Mouse (Mus musculus): Measurements from ENCODE around the gene Fignl2. TPM values are rescaled to one million over a fixed set of nuclear protein-coding genes. Genes with fewer than 3 reads are reported as not detected.
A peak's percentile ranks its signal among the peaks of the same experiment; 100 is the strongest.

Gene Fignl2
- polyA plus RNA-seq, 1 experiment from 2014 or later: 0.04 TPM

- Histone ChIP-seq H3K9ac (ENCODE audit: low read depth, low read length) (no peak overlapping the region), H3K9me3 (replicated peaks; ENCODE audit: control insufficient read depth, low read length, poor library complexity, severe bottlenecking) (no peaks in the 10 kb centered on the region), H3K4me2 (ENCODE audit: low read length) (no peak overlapping the region), H3K36me3 (ENCODE audit: control insufficient read depth, insufficient read depth, low read length) (no peaks in the 10 kb centered on the region), H3K27ac (ENCODE audit: low read length) (no peak overlapping the region), H3K4me3 (ENCODE audit: low read depth, low read length) (no peak overlapping the region), H3K4me1 (ENCODE audit: control insufficient read depth, insufficient read depth, low read length) (peaks cover 13% of the 10 kb centered on the region), H3K27me3 (ENCODE audit: control insufficient read depth, insufficient read depth, low read depth, low read length) (peaks cover 66% of the 10 kb centered on the region)
- 49% methylated on average over 5 of the region's 5 CpGs for WGBS
- no peak for ATAC-seq
Measured at GRCm38 (mm10) chr15:101048338-101048896, 29.9 kb downstream of the Fignl2 start.

GRCm38 (mm10) chr15:101047194-101047555, 31.2 kb downstream of the Fignl2 start, which contains the start of gene Gm47841:
Gm47841 (minus strand) TSS chr15:101047397.
- ATAC-seq: no peak
- H3K27ac ChIP-seq (ENCODE audit: low read length): no peak within 1 kb of the TSS
- no peaks in the 10 kb centered on the region for H3K36me3 ChIP-seq (ENCODE audit: control insufficient read depth, insufficient read depth, low read length)
- peaks cover 11% of the 10 kb centered on the region for H3K4me1 ChIP-seq (ENCODE audit: control insufficient read depth, insufficient read depth, low read length)
- peak within 1 kb of the TSS; percentile 72 for H3K9ac ChIP-seq (ENCODE audit: low read depth, low read length)
- peak within 1 kb of the TSS; percentile 100 for H3K4me2 ChIP-seq (ENCODE audit: low read length)
- 2% methylated on average over 23 of the region's 23 CpGs for WGBS
- no peaks in the 10 kb centered on the region for H3K9me3 ChIP-seq (replicated peaks; ENCODE audit: control insufficient read depth, low read length, poor library complexity, severe bottlenecking)
- peaks cover 58% of the 10 kb centered on the region for H3K27me3 ChIP-seq (ENCODE audit: control insufficient read depth, insufficient read depth, low read depth, low read length)
- H3K4me3 ChIP-seq (ENCODE audit: low read depth, low read length): peak within 1 kb of the TSS; percentile 56

GRCm38 (mm10) chr15:101046527-101047193, 31.7 kb downstream of the Fignl2 start:
- ATAC-seq: peak; percentile 58; the same call in 1 of the 2 replicates
- Histone ChIP-seq H3K9me3 (replicated peaks; ENCODE audit: control insufficient read depth, low read length, poor library complexity, severe bottlenecking) (no peaks in the 10 kb centered on the region), H3K9ac (ENCODE audit: low read depth, low read length) (peak overlapping the region; percentile 72), H3K36me3 (ENCODE audit: control insufficient read depth, insufficient read depth, low read length) (no peaks in the 10 kb centered on the region), H3K27ac (ENCODE audit: low read length) (no peak overlapping the region), H3K4me1 (ENCODE audit: control insufficient read depth, insufficient read depth, low read length) (peaks cover 11% of the 10 kb centered on the region), H3K4me3 (ENCODE audit: low read depth, low read length) (peak overlapping the region; percentile 56), H3K4me2 (ENCODE audit: low read length) (peak overlapping the region; percentile 100), H3K27me3 (ENCODE audit: control insufficient read depth, insufficient read depth, low read depth, low read length) (peaks cover 53% of the 10 kb centered on the region)
- WGBS: under 1% methylated on average over 53 of the region's 77 CpGs

GRCm38 (mm10) chr15:101046039-101046526, 32.3 kb downstream of the Fignl2 start:
- H3K27me3 ChIP-seq (ENCODE audit: control insufficient read depth, insufficient read depth, low read depth, low read length): peaks cover 49% of the 10 kb centered on the region
- ATAC-seq: no peak
- H3K9me3 ChIP-seq (replicated peaks; ENCODE audit: control insufficient read depth, low read length, poor library complexity, severe bottlenecking): no peaks in the 10 kb centered on the region
- peak overlapping the region; percentile 72 for H3K9ac ChIP-seq (ENCODE audit: low read depth, low read length)
- 2% methylated on average over 43 of the region's 43 CpGs for WGBS
- peak overlapping the region; percentile 56 for H3K4me3 ChIP-seq (ENCODE audit: low read depth, low read length)
- no peak overlapping the region for H3K27ac ChIP-seq (ENCODE audit: low read length)
- peaks cover 11% of the 10 kb centered on the region for H3K4me1 ChIP-seq (ENCODE audit: control insufficient read depth, insufficient read depth, low read length)
- no peaks in the 10 kb centered on the region for H3K36me3 ChIP-seq (ENCODE audit: control insufficient read depth, insufficient read depth, low read length)
- H3K4me2 ChIP-seq (ENCODE audit: low read length): peak overlapping the region; percentile 100

- peaks cover 10% of the 10 kb centered on the region for H3K36me3 ChIP-seq (ENCODE audit: control insufficient read depth, insufficient read depth, low read length)
- no peak overlapping the region for H3K27ac ChIP-seq (ENCODE audit: low read length)
- H3K4me2 ChIP-seq (ENCODE audit: low read length): no peak overlapping the region
- 41% methylated on average over 6 of the region's 6 CpGs for WGBS
- ATAC-seq: no peak
- no peaks in the 10 kb centered on the region for H3K9me3 ChIP-seq (replicated peaks; ENCODE audit: control insufficient read depth, low read length, poor library complexity, severe bottlenecking)
- H3K4me3 ChIP-seq (ENCODE audit: low read depth, low read length): no peak overlapping the region
- peaks cover 11% of the 10 kb centered on the region for H3K4me1 ChIP-seq (ENCODE audit: control insufficient read depth, insufficient read depth, low read length)
- peaks cover 47% of the 10 kb centered on the region for H3K27me3 ChIP-seq (ENCODE audit: control insufficient read depth, insufficient read depth, low read depth, low read length)
- no peak overlapping the region for H3K9ac ChIP-seq (ENCODE audit: low read depth, low read length)
Measured at GRCm38 (mm10) chr15:101044531-101044930, 33.8 kb downstream of the Fignl2 start.

GRCm38 (mm10) chr15:101042613-101043012, 35.8 kb downstream of the Fignl2 start:
- peaks cover 13% of the 10 kb centered on the region for H3K36me3 ChIP-seq (ENCODE audit: control insufficient read depth, insufficient read depth, low read length)
- no peak overlapping the region for H3K4me2 ChIP-seq (ENCODE audit: low read length)
- 27% methylated on average over 6 of the region's 6 CpGs for WGBS
- peaks cover 33% of the 10 kb centered on the region for H3K27me3 ChIP-seq (ENCODE audit: control insufficient read depth, insufficient read depth, low read depth, low read length)
- no peak overlapping the region for H3K4me3 ChIP-seq (ENCODE audit: low read depth, low read length)
- peaks cover 11% of the 10 kb centered on the region for H3K4me1 ChIP-seq (ENCODE audit: control insufficient read depth, insufficient read depth, low read length)
- no peak overlapping the region for H3K9ac ChIP-seq (ENCODE audit: low read depth, low read length)
- H3K9me3 ChIP-seq (replicated peaks; ENCODE audit: control insufficient read depth, low read length, poor library complexity, severe bottlenecking): no peaks in the 10 kb centered on the region
- no peak for ATAC-seq
- no peak overlapping the region for H3K27ac ChIP-seq (ENCODE audit: low read length)

GRCm38 (mm10) chr15:101041966-101042365, 36.4 kb downstream of the Fignl2 start:
- no peak for ATAC-seq

GRCm38 (mm10) chr15:101039651-101040050, 38.7 kb downstream of the Fignl2 start:
- H3K4me3 ChIP-seq (ENCODE audit: low read depth, low read length): no peak overlapping the region
- H3K27me3 ChIP-seq (ENCODE audit: control insufficient read depth, insufficient read depth, low read depth, low read length): peaks cover 14% of the 10 kb centered on the region
- no peak overlapping the region for H3K4me2 ChIP-seq (ENCODE audit: low read length)
- no peak overlapping the region for H3K27ac ChIP-seq (ENCODE audit: low read length)
- H3K9ac ChIP-seq (ENCODE audit: low read depth, low read length): no peak overlapping the region
- peaks cover 25% of the 10 kb centered on the region for H3K36me3 ChIP-seq (ENCODE audit: control insufficient read depth, insufficient read depth, low read length)
- no peaks in the 10 kb centered on the region for H3K4me1 ChIP-seq (ENCODE audit: control insufficient read depth, insufficient read depth, low read length)
- 52% methylated on average over 17 of the region's 17 CpGs for WGBS
- H3K9me3 ChIP-seq (replicated peaks; ENCODE audit: control insufficient read depth, low read length, poor library complexity, severe bottlenecking): no peaks in the 10 kb centered on the region
- ATAC-seq: no peak

More at GRCm38 (mm10) chr15:101041966-101042365, 36.4 kb downstream of the Fignl2 start:
- no peaks in the 10 kb centered on the region for H3K9me3 ChIP-seq (replicated peaks; ENCODE audit: control insufficient read depth, low read length, poor library complexity, severe bottlenecking)
- H3K4me3 ChIP-seq (ENCODE audit: low read depth, low read length): no peak overlapping the region
- peaks cover 17% of the 10 kb centered on the region for H3K36me3 ChIP-seq (ENCODE audit: control insufficient read depth, insufficient read depth, low read length)
- no peak overlapping the region for H3K9ac ChIP-seq (ENCODE audit: low read depth, low read length)
- peaks cover 28% of the 10 kb centered on the region for H3K27me3 ChIP-seq (ENCODE audit: control insufficient read depth, insufficient read depth, low read depth, low read length)
- 67% methylated on average over 6 of the region's 6 CpGs for WGBS
- H3K27ac ChIP-seq (ENCODE audit: low read length): no peak overlapping the region
- no peak overlapping the region for H3K4me2 ChIP-seq (ENCODE audit: low read length)
- peaks cover 8% of the 10 kb centered on the region for H3K4me1 ChIP-seq (ENCODE audit: control insufficient read depth, insufficient read depth, low read length)

GRCm38 (mm10) chr15:101028960-101029359, 49.4 kb downstream of the Fignl2 start:
- no peak for ATAC-seq
- H3K4me2 ChIP-seq (ENCODE audit: low read length): no peak overlapping the region
- H3K9me3 ChIP-seq (replicated peaks; ENCODE audit: control insufficient read depth, low read length, poor library complexity, severe bottlenecking): no peaks in the 10 kb centered on the region
- H3K9ac ChIP-seq (ENCODE audit: low read depth, low read length): no peak overlapping the region
- no peak overlapping the region for H3K27ac ChIP-seq (ENCODE audit: low read length)
- peaks cover 22% of the 10 kb centered on the region for H3K36me3 ChIP-seq (ENCODE audit: control insufficient read depth, insufficient read depth, low read length)
- 68% methylated on average over 2 of the region's 2 CpGs for WGBS
- no peaks in the 10 kb centered on the region for H3K27me3 ChIP-seq (ENCODE audit: control insufficient read depth, insufficient read depth, low read depth, low read length)
- no peaks in the 10 kb centered on the region for H3K4me1 ChIP-seq (ENCODE audit: control insufficient read depth, insufficient read depth, low read length)
- H3K4me3 ChIP-seq (ENCODE audit: low read depth, low read length): no peak overlapping the region

Data from midbrain, embryonic 16.5 days (tissue).